Mouse (Mus musculus) liver, postnatal 0 days (tissue): ENCODE data around the gene Platr25.
"Not testable (repeated sequence)": the region's sequence is repeated elsewhere in the genome, so short reads cannot be mapped to it uniquely, and the experiment has no call there.

Experiments used
- CTCF ChIP-seq: sonication (generic); IDR thresholded peaks from 2 replicates; pipeline ENCODE4 v1.5.1; 2016; ENCODE audit warnings: antibody characterized with exemption, low read depth
- EP300 ChIP-seq: IDR thresholded peaks from 2 replicates; pipeline ENCODE4 v1.6.1; 2016; ENCODE audit warnings: antibody characterized with exemption, low read depth, mild to moderate bottlenecking

DNA sequence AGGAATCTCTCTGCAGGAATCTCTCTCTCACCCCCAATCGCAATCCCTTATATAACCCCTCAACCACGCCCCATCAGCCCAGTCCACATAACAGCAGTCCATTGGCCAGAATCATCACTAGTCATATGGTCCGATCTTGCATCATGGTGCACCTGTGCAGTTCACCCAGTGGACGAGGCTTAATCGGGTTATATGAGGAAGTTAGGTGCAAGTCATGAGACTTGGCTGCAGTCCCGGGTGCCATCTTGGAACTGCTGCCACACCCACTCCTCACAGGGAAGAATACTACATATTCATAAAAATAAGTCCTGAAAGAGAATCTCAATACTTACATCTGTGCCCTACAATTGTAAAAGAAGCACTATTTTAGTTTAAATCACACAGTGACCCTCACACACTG lies 47.5 kb upstream of the Platr25 start:
- not testable (repeated sequence) for TF ChIP-seq CTCF, EP300
